Mouse (Mus musculus) erythroblast, embryonic 14.5 days (primary cell): ENCODE data around the gene Tns4.

Experiments
- GATA1 ChIP-seq: IDR thresholded peaks from 2 replicates; pipeline ENCODE4 v1.6.1; 2012; ENCODE audit warnings: low read length, inconsistent platforms, mixed read lengths
- TAL1 ChIP-seq: IDR thresholded peaks from 3 replicates; pipeline ENCODE4 v1.6.1; 2012; ENCODE audit warnings: low read length, inconsistent platforms, mixed read lengths

DNA sequence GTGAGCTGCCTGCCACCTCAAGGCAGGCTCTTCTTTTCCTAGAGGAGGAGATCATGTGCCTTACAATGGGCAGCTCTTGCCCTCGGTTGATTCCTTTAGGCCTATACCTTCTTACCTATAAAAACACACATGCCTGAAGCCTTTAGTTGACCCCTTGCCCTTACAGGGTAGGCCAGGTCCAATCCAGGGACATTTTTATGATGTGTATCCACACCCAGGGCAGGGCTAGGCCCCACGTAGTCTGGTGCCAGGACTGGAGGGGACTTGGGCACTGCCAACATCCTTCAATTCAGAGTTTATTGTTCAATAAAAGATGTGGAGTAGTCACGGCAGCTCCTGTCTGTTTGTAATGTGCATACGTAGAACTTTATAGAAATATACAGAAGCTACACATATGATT, 7.3 kb upstream of the Tns4 start:
- no peak for TF ChIP-seq GATA1
- no peak for TF ChIP-seq TAL1
